Mouse (Mus musculus): Measurements from ENCODE around the gene Kcng3.
A peak's percentile ranks its signal among the peaks of the same experiment; 100 is the strongest.

The Kcng3 gene

GRCm38 (mm10) chr17:83631783-83632652 lies at the start of gene Kcng3:
TSS of gene Kcng3 (minus strand) at chr17:83631895.
- no peak for DNase-seq (ENCODE audit: low spot score)

GRCm38 (mm10) chr17:83677370-83677769 lies 45.7 kb upstream of the Kcng3 start:
- DNase-seq (ENCODE audit: low spot score) = no peak

- no peak for DNase-seq (ENCODE audit: low spot score)
Measured at GRCm38 (mm10) chr17:83672685-83673084, 41.0 kb upstream of the Kcng3 start.

- no peak for DNase-seq (ENCODE audit: low spot score)
Measured at GRCm38 (mm10) chr17:83667934-83668690, 36.4 kb upstream of the Kcng3 start.

- DNase-seq (ENCODE audit: low spot score) = no peak
Measured at GRCm38 (mm10) chr17:83666597-83667287, 35.0 kb upstream of the Kcng3 start.

GRCm38 (mm10) chr17:83664761-83665160 lies 33.1 kb upstream of the Kcng3 start:
- DNase-seq (ENCODE audit: low spot score) = no peak

- no peak for DNase-seq (ENCODE audit: low spot score)
Measured at GRCm38 (mm10) chr17:83658943-83659342, 27.2 kb upstream of the Kcng3 start.

- no peak for DNase-seq (ENCODE audit: low spot score)
Measured at GRCm38 (mm10) chr17:83657375-83657774, 25.7 kb upstream of the Kcng3 start.

GRCm38 (mm10) chr17:83655732-83656131 lies 24.0 kb upstream of the Kcng3 start:
- DNase-seq (ENCODE audit: low spot score) = no peak

GRCm38 (mm10) chr17:83654651-83655136 lies 23.0 kb upstream of the Kcng3 start:
- DNase-seq (ENCODE audit: low spot score) = no peak

- no peak for DNase-seq (ENCODE audit: low spot score)
Measured at GRCm38 (mm10) chr17:83653635-83654034, 21.9 kb upstream of the Kcng3 start.

- no peak for DNase-seq (ENCODE audit: low spot score)
Measured at GRCm38 (mm10) chr17:83650932-83651682, 19.4 kb upstream of the Kcng3 start.

GRCm38 (mm10) chr17:83649986-83650385 lies 18.3 kb upstream of the Kcng3 start:
- DNase-seq (ENCODE audit: low spot score) = no peak

- DNase-seq (ENCODE audit: low spot score) = no peak
Measured at GRCm38 (mm10) chr17:83647413-83647812, 15.7 kb upstream of the Kcng3 start.

- DNase-seq (ENCODE audit: low spot score) = no peak
Measured at GRCm38 (mm10) chr17:83646425-83647163, 14.9 kb upstream of the Kcng3 start.

- peak; percentile 68 for DNase-seq (ENCODE audit: low spot score)
Measured at GRCm38 (mm10) chr17:83645226-83645808, 13.6 kb upstream of the Kcng3 start.

- peak; percentile 34 for DNase-seq (ENCODE audit: low spot score)
Measured at GRCm38 (mm10) chr17:83637393-83637792, 5.7 kb upstream of the Kcng3 start.

- DNase-seq (ENCODE audit: low spot score) = no peak
Measured at GRCm38 (mm10) chr17:83636443-83636842, 4.7 kb upstream of the Kcng3 start.

GRCm38 (mm10) chr17:83632653-83633570 lies 1.2 kb upstream of the Kcng3 start:
- peak; percentile 77 for DNase-seq (ENCODE audit: low spot score)

Measured in adipocyte (in vitro differentiated cells).